Mouse (Mus musculus): ENCODE results near the gene Slc15a4.

DNA sequence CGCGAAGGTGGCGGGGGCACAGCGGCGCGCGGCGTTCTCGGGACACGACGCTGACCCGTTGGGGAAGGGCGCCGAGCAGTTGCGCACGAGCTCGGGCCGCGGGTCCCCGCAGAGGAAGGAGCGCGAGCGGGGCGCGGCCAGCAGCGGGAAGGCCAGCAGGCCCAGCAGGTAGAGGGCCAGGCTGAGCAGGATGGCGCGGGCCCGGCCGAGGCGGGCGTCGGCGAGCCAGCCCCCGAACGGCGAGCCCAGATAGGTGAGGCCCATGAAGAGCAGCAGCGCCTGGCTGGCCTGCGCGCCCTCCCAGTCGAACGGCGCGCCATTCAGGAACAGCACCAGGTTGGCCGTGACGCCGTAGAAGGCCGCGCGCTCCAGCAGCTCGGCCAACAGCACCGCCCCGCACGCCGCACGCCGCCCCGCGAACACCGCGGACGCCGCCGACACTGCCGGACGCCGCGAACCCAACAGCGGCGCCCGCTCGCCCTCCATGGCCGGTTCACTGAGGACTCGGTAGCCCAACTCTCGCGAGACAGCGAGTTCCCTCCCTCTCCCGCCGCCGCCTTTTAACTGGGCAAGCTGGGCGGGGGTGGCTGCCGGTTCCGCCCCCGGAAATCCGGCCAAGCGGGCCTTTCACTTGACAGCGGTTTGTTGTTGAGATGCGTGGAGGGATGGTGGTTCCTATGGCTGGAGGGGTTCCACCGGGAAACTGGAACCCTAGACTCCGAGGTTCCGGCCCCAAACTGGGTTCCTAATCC lies 15.6 kb downstream of the Slc15a4 start:
- no peak for TF ChIP-seq CTCF (IDR thresholded peaks at IDR 0.05; ENCODE audit: low read depth, low read length)
- peak; percentile 95 for TF ChIP-seq POLR2A (IDR thresholded peaks at IDR 0.05; ENCODE audit: extremely low read depth, insufficient read depth, low read length)

Data from liver, adult 2 months (tissue).